Mouse (Mus musculus): ENCODE results near the gene Rdh19. TPM values are rescaled to one million over a fixed set of nuclear protein-coding genes. Genes with fewer than 3 reads are reported as not detected.
"Not testable (repeated sequence)": the region's sequence is repeated elsewhere in the genome, so short reads cannot be mapped to it uniquely, and the experiment has no call there.

The Rdh19 gene
- polyA plus RNA-seq (2015; fragmentation: Nextera tagmentation; extraction: Ambion mirVana): not detected in 2 replicates

GRCm38 (mm10) chr10:127849628-127850027, at the start of gene Rdh19:
Gene Rdh19, plus strand, starts transcription at chr10:127849928.
- Histone ChIP-seq H3K4me3 (ENCODE audit: low read length) (no peak within 1 kb of the TSS), H3K4me1 (ENCODE audit: control insufficient read depth, insufficient read depth, low read length) (no peaks in the 10 kb centered on the region), H3K27me3 (replicated peaks; ENCODE audit: control insufficient read depth, insufficient read depth, low read length) (no peaks in the 10 kb centered on the region), H3K36me3 (ENCODE audit: control insufficient read depth, insufficient read depth, low read length) (no peaks in the 10 kb centered on the region), H3K9me3 (ENCODE audit: control insufficient read depth, low read length) (no peaks in the 10 kb centered on the region), H3K27ac (ENCODE audit: low read length) (no peak within 1 kb of the TSS), H3K4me2 (ENCODE audit: low read depth, low read length) (no peak within 1 kb of the TSS), H3K9ac (ENCODE audit: low read depth, low read length) (no peak within 1 kb of the TSS)
- no peak for ATAC-seq
- 42% methylated on average over 1 of the region's 1 CpGs for WGBS

GRCm38 (mm10) chr10:127800891-127801290, 48.8 kb upstream of the Rdh19 start, which contains the start of gene Rdh16:
Gene Rdh16, plus strand, starts transcription at chr10:127801152.
- H3K4me3 ChIP-seq (ENCODE audit: low read length): no peak within 1 kb of the TSS
- ATAC-seq: no peak
- no peaks in the 10 kb centered on the region for H3K36me3 ChIP-seq (ENCODE audit: control insufficient read depth, insufficient read depth, low read length)
- 87% methylated on average over 6 of the region's 6 CpGs for WGBS
- no peaks in the 10 kb centered on the region for H3K4me1 ChIP-seq (ENCODE audit: control insufficient read depth, insufficient read depth, low read length)
- H3K27me3 ChIP-seq (replicated peaks; ENCODE audit: control insufficient read depth, insufficient read depth, low read length): no peaks in the 10 kb centered on the region
- no peak within 1 kb of the TSS for H3K4me2 ChIP-seq (ENCODE audit: low read depth, low read length)
- no peak within 1 kb of the TSS for H3K9ac ChIP-seq (ENCODE audit: low read depth, low read length)
- no peaks in the 10 kb centered on the region for H3K9me3 ChIP-seq (ENCODE audit: control insufficient read depth, low read length)
- H3K27ac ChIP-seq (ENCODE audit: low read length): no peak within 1 kb of the TSS

- Histone ChIP-seq H3K36me3 (ENCODE audit: control insufficient read depth, insufficient read depth, low read length) (no peaks in the 10 kb centered on the region), H3K27me3 (replicated peaks; ENCODE audit: control insufficient read depth, insufficient read depth, low read length) (no peaks in the 10 kb centered on the region), H3K27ac (ENCODE audit: low read length) (no peak overlapping the region), H3K9ac (ENCODE audit: low read depth, low read length) (no peak overlapping the region), H3K4me2 (ENCODE audit: low read depth, low read length) (no peak overlapping the region), H3K4me3 (ENCODE audit: low read length) (no peak overlapping the region), H3K9me3 (ENCODE audit: control insufficient read depth, low read length) (no peaks in the 10 kb centered on the region), H3K4me1 (ENCODE audit: control insufficient read depth, insufficient read depth, low read length) (no peaks in the 10 kb centered on the region)
- WGBS: 89% methylated on average over 2 of the region's 2 CpGs
- no peak for ATAC-seq
Observed at GRCm38 (mm10) chr10:127801612-127802011, 48.1 kb upstream of the Rdh19 start.

- ATAC-seq: no peak
- Histone ChIP-seq H3K9me3 (ENCODE audit: control insufficient read depth, low read length) (no peaks in the 10 kb centered on the region), H3K9ac (ENCODE audit: low read depth, low read length) (no peak overlapping the region), H3K4me2 (ENCODE audit: low read depth, low read length) (no peak overlapping the region), H3K27me3 (replicated peaks; ENCODE audit: control insufficient read depth, insufficient read depth, low read length) (no peaks in the 10 kb centered on the region), H3K27ac (ENCODE audit: low read length) (no peak overlapping the region), H3K36me3 (ENCODE audit: control insufficient read depth, insufficient read depth, low read length) (no peaks in the 10 kb centered on the region), H3K4me1 (ENCODE audit: control insufficient read depth, insufficient read depth, low read length) (no peaks in the 10 kb centered on the region), H3K4me3 (ENCODE audit: low read length) (no peak overlapping the region)
- WGBS: 80% methylated on average over 5 of the region's 5 CpGs
Observed at GRCm38 (mm10) chr10:127802236-127802635, 47.5 kb upstream of the Rdh19 start.

GRCm38 (mm10) chr10:127804416-127804815, 45.3 kb upstream of the Rdh19 start:
- H3K9me3 ChIP-seq (ENCODE audit: control insufficient read depth, low read length): no peaks in the 10 kb centered on the region
- no peak for ATAC-seq

GRCm38 (mm10) chr10:127815888-127816287, 33.8 kb upstream of the Rdh19 start:
- H3K27ac ChIP-seq (ENCODE audit: low read length): no peak overlapping the region
- ATAC-seq: no peak
- no peaks in the 10 kb centered on the region for H3K27me3 ChIP-seq (replicated peaks; ENCODE audit: control insufficient read depth, insufficient read depth, low read length)
- no peak overlapping the region for H3K4me3 ChIP-seq (ENCODE audit: low read length)
- H3K4me1 ChIP-seq (ENCODE audit: control insufficient read depth, insufficient read depth, low read length): no peaks in the 10 kb centered on the region
- H3K4me2 ChIP-seq (ENCODE audit: low read depth, low read length): no peak overlapping the region
- H3K36me3 ChIP-seq (ENCODE audit: control insufficient read depth, insufficient read depth, low read length): no peaks in the 10 kb centered on the region
- peaks cover 2% of the 10 kb centered on the region; the same call in 1 of the 2 replicates for H3K9me3 ChIP-seq (ENCODE audit: control insufficient read depth, low read length)
- no peak overlapping the region for H3K9ac ChIP-seq (ENCODE audit: low read depth, low read length)

More at GRCm38 (mm10) chr10:127804416-127804815, 45.3 kb upstream of the Rdh19 start:
- Histone ChIP-seq H3K27ac (ENCODE audit: low read length) (no peak overlapping the region), H3K27me3 (replicated peaks; ENCODE audit: control insufficient read depth, insufficient read depth, low read length) (no peaks in the 10 kb centered on the region), H3K4me3 (ENCODE audit: low read length) (no peak overlapping the region), H3K9ac (ENCODE audit: low read depth, low read length) (no peak overlapping the region), H3K4me2 (ENCODE audit: low read depth, low read length) (no peak overlapping the region), H3K36me3 (ENCODE audit: control insufficient read depth, insufficient read depth, low read length) (no peaks in the 10 kb centered on the region), H3K4me1 (ENCODE audit: control insufficient read depth, insufficient read depth, low read length) (no peaks in the 10 kb centered on the region)
- WGBS: 62% methylated on average over 7 of the region's 7 CpGs

- not testable (repeated sequence) for H3K36me3 ChIP-seq (ENCODE audit: control insufficient read depth, insufficient read depth, low read length); H3K4me2 ChIP-seq (ENCODE audit: low read depth, low read length); H3K4me3 ChIP-seq (ENCODE audit: low read length); H3K9me3 ChIP-seq (ENCODE audit: control insufficient read depth, low read length); H3K9ac ChIP-seq (ENCODE audit: low read depth, low read length); H3K27me3 ChIP-seq (replicated peaks; ENCODE audit: control insufficient read depth, insufficient read depth, low read length); H3K27ac ChIP-seq (ENCODE audit: low read length); ATAC-seq; H3K4me1 ChIP-seq (ENCODE audit: control insufficient read depth, insufficient read depth, low read length)
- WGBS: 57% methylated on average over 4 of the region's 4 CpGs
Observed at GRCm38 (mm10) chr10:127817268-127817910, 32.3 kb upstream of the Rdh19 start.

GRCm38 (mm10) chr10:127821806-127822205, 27.9 kb upstream of the Rdh19 start:
- H3K4me2 ChIP-seq (ENCODE audit: low read depth, low read length); H3K9ac ChIP-seq (ENCODE audit: low read depth, low read length); H3K9me3 ChIP-seq (ENCODE audit: control insufficient read depth, low read length); H3K4me1 ChIP-seq (ENCODE audit: control insufficient read depth, insufficient read depth, low read length); H3K36me3 ChIP-seq (ENCODE audit: control insufficient read depth, insufficient read depth, low read length); H3K27me3 ChIP-seq (replicated peaks; ENCODE audit: control insufficient read depth, insufficient read depth, low read length); H3K4me3 ChIP-seq (ENCODE audit: low read length); H3K27ac ChIP-seq (ENCODE audit: low read length); ATAC-seq: not testable (repeated sequence)
- WGBS: 92% methylated on average over 2 of the region's 2 CpGs

GRCm38 (mm10) chr10:127825386-127825785, 24.3 kb upstream of the Rdh19 start:
- no peak overlapping the region for H3K4me3 ChIP-seq (ENCODE audit: low read length)
- 82% methylated on average over 6 of the region's 6 CpGs for WGBS

GRCm38 (mm10) chr10:127829121-127829520, 20.6 kb upstream of the Rdh19 start:
- peaks cover 3% of the 10 kb centered on the region; the same call in 1 of the 2 replicates for H3K9me3 ChIP-seq (ENCODE audit: control insufficient read depth, low read length)
- WGBS: 84% methylated on average over 3 of the region's 3 CpGs
- H3K27me3 ChIP-seq (replicated peaks; ENCODE audit: control insufficient read depth, insufficient read depth, low read length): no peaks in the 10 kb centered on the region
- H3K4me1 ChIP-seq (ENCODE audit: control insufficient read depth, insufficient read depth, low read length): no peaks in the 10 kb centered on the region
- H3K4me3 ChIP-seq (ENCODE audit: low read length): no peak overlapping the region
- H3K36me3 ChIP-seq (ENCODE audit: control insufficient read depth, insufficient read depth, low read length): no peaks in the 10 kb centered on the region
- H3K9ac ChIP-seq (ENCODE audit: low read depth, low read length): no peak overlapping the region
- H3K27ac ChIP-seq (ENCODE audit: low read length): no peak overlapping the region
- no peak for ATAC-seq
- H3K4me2 ChIP-seq (ENCODE audit: low read depth, low read length): no peak overlapping the region

More at GRCm38 (mm10) chr10:127825386-127825785, 24.3 kb upstream of the Rdh19 start:
- Histone ChIP-seq H3K9me3 (ENCODE audit: control insufficient read depth, low read length) (peaks cover 5% of the 10 kb centered on the region), H3K27me3 (replicated peaks; ENCODE audit: control insufficient read depth, insufficient read depth, low read length) (no peaks in the 10 kb centered on the region), H3K36me3 (ENCODE audit: control insufficient read depth, insufficient read depth, low read length) (no peaks in the 10 kb centered on the region), H3K27ac (ENCODE audit: low read length) (no peak overlapping the region), H3K4me2 (ENCODE audit: low read depth, low read length) (no peak overlapping the region), H3K9ac (ENCODE audit: low read depth, low read length) (no peak overlapping the region), H3K4me1 (ENCODE audit: control insufficient read depth, insufficient read depth, low read length) (no peaks in the 10 kb centered on the region)
- ATAC-seq: no peak

Data from intestine, embryonic 16.5 days (tissue).